Mouse (Mus musculus): ENCODE results near the gene Engase.

Gene Engase

GRCm38 (mm10) chr11:118488191-118488906 is 11.7 kb downstream of the Engase start:
- peak; percentile 31 for DNase-seq (ENCODE audit: low spot score)

DNA sequence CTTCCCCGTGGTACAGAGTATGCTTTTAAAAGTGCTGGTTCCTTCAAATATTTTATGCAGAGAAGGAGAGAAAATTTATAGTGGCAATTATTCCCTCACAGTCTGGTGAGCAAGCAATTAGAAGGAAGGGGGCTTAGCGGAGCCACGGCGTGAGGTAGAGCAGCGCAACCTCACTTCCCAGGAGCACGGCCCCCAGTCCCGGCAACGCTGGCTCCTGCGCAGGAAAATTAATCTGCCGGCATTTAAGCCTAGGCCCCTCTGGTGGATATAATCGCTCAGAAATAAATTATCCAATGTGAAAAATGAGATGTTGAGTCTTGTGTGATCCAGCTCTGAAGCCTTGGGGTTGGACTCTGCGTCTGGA is 12.3 kb downstream of the Engase start:
- DNase-seq (ENCODE audit: low spot score), result no peak

DNA sequence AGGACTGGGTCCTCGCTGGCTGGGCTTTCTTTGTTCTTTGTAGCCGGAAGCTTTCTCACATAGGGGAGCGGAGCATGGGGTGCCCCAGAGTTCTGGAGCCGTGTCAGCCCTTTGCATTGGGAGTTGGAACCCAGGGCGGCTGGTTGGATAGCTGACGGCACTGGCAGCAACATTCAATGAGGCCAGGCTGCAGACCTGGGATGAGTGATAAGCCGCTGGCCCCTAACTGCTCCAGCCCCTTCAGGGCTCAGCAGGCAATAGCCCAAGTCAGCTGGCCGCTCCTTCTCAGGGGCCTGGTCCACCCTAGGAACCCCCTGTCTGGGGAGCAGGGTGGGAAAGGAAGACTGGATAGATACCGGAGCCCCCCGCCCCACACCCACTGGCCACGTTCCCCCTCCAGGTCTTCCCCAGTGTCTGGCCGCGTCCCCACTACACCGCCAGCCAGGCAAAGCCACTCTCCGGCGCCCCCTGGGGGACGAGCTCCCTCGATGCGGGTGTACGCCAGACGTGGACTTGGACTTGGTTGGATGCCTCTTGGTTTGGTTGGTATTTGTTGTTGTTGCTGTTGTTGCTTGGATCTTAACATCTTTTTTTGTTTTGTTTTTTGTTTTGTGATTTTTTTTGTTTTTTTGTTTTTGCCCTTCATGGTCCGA is 14.1 kb downstream of the Engase start:
- peak; percentile 85 for DNase-seq (ENCODE audit: low spot score)

GRCm38 (mm10) chr11:118491230-118491629 is 14.6 kb downstream of the Engase start:
- DNase-seq (ENCODE audit: low spot score), result no peak

DNA sequence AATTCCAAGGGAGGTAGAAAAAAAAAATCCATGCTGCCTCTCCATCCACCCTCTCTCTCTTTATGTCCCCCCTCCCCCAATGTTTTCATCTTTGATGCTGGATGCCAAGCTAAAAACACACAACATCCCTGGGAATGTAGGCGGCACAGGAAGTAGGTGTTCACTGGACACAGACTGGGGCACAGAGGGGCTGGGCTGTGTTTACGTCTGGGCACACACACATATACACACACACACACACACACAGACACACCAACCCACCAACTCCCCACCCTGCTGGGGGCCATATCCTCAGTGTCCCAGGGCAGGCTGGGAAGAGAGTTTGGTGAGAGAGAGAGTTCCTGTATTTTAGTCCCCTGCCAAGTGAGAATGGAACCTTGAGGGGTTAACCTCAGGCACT is 16.8 kb downstream of the Engase start:
- no peak for DNase-seq (ENCODE audit: low spot score)

GRCm38 (mm10) chr11:118494001-118494737 is 17.5 kb downstream of the Engase start:
- no peak for DNase-seq (ENCODE audit: low spot score)

- no peak for DNase-seq (ENCODE audit: low spot score)
Observed at GRCm38 (mm10) chr11:118495065-118495464, 18.4 kb downstream of the Engase start.

DNA sequence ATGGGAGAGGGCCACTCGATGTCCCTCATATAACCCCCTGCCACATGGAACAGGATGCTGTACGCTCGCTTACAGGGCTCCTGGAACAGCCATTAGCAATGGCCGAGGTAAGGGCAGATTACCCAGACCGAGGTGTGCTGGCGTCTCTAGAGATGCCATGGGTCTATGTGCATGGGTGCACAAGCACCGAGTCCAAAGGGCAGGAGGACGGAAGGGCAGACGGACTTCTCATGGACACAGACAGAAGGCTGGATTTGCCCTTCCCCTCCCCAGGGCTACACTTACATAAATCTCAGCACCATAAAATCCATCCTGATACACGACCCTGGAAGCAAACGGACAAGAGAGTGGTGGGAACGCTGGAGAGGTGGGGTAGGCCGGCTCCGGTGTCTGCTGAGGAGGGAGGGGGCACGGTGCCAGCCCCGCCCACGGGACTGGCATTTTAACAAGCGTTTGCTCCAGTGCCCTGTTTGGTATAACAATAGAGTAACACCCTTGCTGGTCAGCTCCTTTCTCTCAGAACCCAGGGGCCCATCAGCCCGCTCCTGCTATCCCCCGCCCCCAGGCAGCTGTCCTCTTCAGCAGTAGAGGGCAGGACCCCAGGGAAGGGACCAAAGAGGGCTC is 19.5 kb downstream of the Engase start:
- DNase-seq (ENCODE audit: low spot score), result no peak

GRCm38 (mm10) chr11:118502990-118503389 is 26.4 kb downstream of the Engase start:
- DNase-seq (ENCODE audit: low spot score), result no peak

GRCm38 (mm10) chr11:118503418-118504179 is 27.0 kb downstream of the Engase start:
- no peak for DNase-seq (ENCODE audit: low spot score)

GRCm38 (mm10) chr11:118504180-118504454 is 27.5 kb downstream of the Engase start:
- DNase-seq (ENCODE audit: low spot score), result no peak

DNA sequence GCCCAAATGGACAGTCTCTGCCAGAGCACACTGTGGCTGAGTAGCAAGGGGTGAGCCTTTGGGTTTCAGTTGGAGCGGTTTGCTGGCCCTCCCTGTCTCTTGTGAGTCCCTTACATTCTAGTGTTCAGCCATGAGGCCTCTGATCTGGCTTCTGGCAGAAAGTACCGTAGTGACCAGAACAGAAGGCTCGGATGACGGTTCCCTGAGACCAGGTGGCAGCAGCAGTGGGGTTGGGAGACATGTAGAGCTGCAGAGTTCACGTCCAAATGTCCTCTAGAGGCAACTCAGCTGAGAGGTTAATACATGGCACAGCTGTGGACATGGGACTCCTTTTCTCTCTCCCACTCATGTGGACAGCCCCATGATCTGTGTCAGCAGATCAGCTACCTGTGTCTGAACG is 30.5 kb downstream of the Engase start:
- no peak for DNase-seq (ENCODE audit: low spot score)

DNA sequence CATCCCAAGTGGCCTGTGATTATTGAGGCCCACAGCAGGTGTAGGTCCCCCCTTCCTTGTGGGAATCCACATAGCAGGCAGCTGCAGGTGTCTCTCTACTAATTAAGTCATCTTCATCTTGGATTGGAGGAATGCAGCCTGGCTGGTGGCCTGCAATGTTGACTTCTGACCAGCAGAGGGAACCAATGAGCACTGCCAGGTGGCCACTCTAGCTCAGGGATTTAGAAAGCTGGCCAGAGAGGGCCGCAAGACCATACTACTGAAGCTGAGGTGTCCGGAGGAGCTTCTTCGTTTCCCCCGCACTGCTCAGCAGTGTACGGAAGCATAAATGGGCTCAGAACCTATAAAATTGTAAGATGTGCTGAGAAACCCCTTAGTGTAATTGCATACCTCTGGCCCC is 31.3 kb downstream of the Engase start:
- peak; percentile 92 for DNase-seq (ENCODE audit: low spot score)

DNA sequence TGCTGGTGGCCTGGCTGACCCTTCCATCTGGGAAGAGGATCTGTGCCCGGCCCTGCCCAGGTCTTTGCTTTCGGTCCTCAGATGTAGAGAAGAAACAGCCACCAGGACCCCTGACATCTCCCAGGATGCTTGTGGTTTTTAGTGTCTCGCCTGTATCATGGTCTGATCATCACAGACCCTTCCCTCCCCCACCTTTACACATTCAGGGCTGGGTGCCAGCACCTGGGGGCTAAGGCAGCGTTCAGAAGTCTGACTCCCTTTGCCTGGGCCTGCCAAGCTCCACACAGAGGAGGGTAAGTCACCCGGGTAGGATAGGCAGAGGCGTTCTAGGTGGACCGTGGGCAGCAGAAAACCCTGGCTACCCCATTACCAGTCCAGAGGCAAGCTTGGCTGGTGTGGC is 31.7 kb downstream of the Engase start:
- no peak for DNase-seq (ENCODE audit: low spot score)

DNA sequence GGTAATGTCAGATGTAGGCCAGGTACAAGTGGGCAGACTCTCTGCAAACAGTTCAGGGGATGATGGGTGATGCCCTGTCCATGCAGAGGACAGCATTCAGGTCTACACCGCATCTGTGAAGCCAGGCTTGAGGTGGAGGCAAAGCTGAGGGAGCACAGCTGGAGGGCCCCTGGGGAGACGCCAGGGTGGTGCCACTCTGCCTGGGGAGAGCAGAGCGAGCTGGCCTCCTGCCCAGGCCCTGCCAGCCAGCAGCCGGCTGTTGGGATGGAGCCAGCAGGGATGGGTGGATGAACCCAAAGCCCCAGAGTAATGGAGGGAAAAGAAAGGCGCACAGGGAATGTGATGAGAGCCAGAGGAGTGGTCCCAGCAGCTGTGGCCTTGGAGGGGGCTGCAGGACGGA is 35.2 kb downstream of the Engase start:
- DNase-seq (ENCODE audit: low spot score), result no peak

DNA sequence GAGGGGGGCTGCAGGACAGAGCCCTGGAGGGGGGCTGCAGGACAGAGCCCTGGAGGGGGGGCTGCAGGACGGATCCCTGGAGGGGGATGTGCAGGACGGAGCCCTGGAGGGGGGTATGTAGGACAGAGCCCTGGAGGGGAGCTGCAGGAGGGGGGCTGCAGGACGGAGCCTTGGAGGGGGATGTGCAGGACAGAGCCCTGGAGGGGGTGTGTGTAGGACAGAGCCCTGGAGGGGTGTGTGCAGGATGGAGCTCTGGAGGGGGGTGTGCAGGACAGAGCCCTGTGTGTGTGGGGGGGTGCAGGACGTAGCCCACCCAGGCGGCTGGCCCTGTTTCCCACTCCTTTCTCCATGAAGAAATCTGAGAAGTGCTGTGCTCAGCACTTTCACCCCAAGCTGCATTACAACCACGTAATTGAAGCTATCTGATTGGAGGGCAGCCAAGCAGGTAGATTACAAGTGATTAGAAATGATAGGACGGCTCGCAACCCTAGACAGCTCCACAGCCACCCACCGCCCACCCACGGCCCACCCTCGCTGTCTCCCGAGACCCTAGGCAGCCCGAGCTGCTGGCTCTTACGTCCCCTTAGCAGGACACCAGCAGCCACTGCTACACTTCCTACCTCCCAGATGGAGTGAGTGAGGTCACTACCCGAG is 35.8 kb downstream of the Engase start:
- DNase-seq (ENCODE audit: low spot score), result no peak

- DNase-seq (ENCODE audit: low spot score), result no peak
Observed at GRCm38 (mm10) chr11:118517924-118518323, 41.3 kb downstream of the Engase start.

GRCm38 (mm10) chr11:118518743-118519142 is 42.1 kb downstream of the Engase start:
- no peak for DNase-seq (ENCODE audit: low spot score)

GRCm38 (mm10) chr11:118520251-118520650 is 43.6 kb downstream of the Engase start:
- DNase-seq (ENCODE audit: low spot score), result no peak

DNA sequence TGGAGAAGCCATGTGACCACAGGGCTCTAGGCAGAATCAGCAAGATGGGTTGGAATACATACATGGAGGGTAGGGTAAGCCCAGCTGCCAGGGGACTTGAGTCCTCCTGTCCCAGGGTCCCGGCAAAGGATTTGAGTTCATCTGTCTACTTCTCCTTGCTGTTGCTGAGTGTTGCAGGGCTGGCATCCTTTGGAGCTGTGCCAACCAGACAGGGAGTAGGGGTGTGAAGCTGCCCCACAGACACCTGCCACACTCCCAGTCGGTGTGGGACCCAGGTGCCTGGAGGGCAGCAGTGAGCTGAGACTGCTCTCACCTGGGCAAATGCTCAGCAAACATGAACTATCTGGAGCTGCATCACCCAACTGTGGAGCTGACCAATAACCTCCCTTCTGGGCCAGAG is 44.3 kb downstream of the Engase start:
- no peak for DNase-seq (ENCODE audit: low spot score)

DNA sequence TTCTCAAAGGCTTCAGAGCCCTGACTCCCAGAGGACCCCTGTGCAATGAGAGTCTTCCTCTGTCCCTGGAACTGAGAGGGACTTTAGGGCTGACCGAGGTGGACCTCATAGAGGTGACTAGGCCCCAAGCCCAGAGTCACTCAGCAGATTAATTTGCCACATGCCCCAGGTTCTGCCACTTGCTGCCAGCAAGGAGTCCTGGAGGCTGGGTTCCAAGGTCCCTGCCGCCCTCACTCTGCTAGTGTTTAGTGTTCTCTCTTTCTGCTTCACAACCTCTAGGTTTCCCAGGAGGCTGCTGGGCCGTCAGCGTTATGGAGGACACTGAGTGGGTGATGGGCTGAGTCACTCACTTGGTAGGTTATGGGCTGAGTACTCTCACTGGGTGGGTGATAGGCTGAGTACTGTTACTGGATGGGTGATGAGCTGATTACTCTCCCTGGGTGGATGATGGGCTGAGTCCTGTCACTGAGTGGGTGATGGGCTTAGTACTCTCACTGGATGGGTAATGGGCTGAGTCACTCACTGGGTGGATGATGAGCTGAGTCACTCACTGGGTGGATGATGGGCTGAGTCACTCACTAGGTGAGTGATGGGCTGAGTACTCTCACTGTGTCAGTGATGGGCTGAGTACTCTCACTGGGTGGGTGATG is 47.0 kb downstream of the Engase start:
- no peak for DNase-seq (ENCODE audit: low spot score)

Data from retina, embryonic 14.5 days (tissue).